Mouse (Mus musculus): Measurements from ENCODE around the gene 4933402E13Rik. TPM values are rescaled to one million over a fixed set of nuclear protein-coding genes. Genes with fewer than 3 reads are reported as not detected.

Gene 4933402E13Rik
- total RNA-seq (2021) = not detected
- long read RNA-seq, experiment 1 = 0 reads
- long read RNA-seq, experiment 2 = 0 reads

- no peak for DNase-seq (ENCODE audit: low spot score in 2 of 2)
Measured at GRCm38 (mm10) chrX:62283199-62283598, at the start of gene 4933402E13Rik. Gene 4933402E13Rik, plus strand, starts transcription at chrX:62283499.

Other genes with a start within 250 kb of the 4933402E13Rik start
- not detected for gene 4931400O07Rik, start 184.5 kb downstream of the 4933402E13Rik start, total RNA-seq (2021)